Comparison of ENCODE assay signal across 8 mouse cellular contexts in genomic region chr16:30405925-30406670, GRCm38 (mm10). TPM values are rescaled to one million over a fixed set of nuclear protein-coding genes. Genes with fewer than 3 reads are reported as not detected.
DNase-seq lines count a peak whose midpoint lies in the region; ATAC-seq and TF ChIP-seq lines count a peak whose summit lies in the region.

TSS of gene Atp13a3 (minus strand) at chr16:30405975.

- H3K4me2 ChIP-seq in hindbrain, embryonic 11.5 days (replicated peaks; ENCODE audit: low read depth, low read length): no peak within 1 kb of the TSS
- H3K4me2 ChIP-seq in hindbrain, postnatal 0 days (ENCODE audit: low read depth, low read length): no peak within 1 kb of the TSS
- H3K4me2 ChIP-seq in embryonic facial prominence, embryonic 11.5 days (ENCODE audit: low read depth, low read length): no peak within 1 kb of the TSS
- H3K4me2 ChIP-seq in intestine, embryonic 14.5 days (ENCODE audit: low read length): no peak within 1 kb of the TSS
- H3K4me2 ChIP-seq in neural tube, embryonic 14.5 days (ENCODE audit: low read depth, low read length): no peak within 1 kb of the TSS

- no peak within 1 kb of the TSS for H3K9ac ChIP-seq in hindbrain, embryonic 11.5 days (ENCODE audit: low read depth, low read length)
- no peak within 1 kb of the TSS for H3K9ac ChIP-seq in hindbrain, postnatal 0 days (replicated peaks; ENCODE audit: low read length)
- no peak within 1 kb of the TSS for H3K9ac ChIP-seq in embryonic facial prominence, embryonic 11.5 days (replicated peaks; ENCODE audit: low read length)
- no peak within 1 kb of the TSS for H3K9ac ChIP-seq in intestine, embryonic 14.5 days (ENCODE audit: low read length)
- no peak within 1 kb of the TSS for H3K9ac ChIP-seq in neural tube, embryonic 14.5 days (replicated peaks; ENCODE audit: low read depth, low read length)

- H3K79me3 ChIP-seq in C2C12 (ENCODE audit: low read depth): no peaks in the 10 kb centered on the region

- H3ac ChIP-seq in C2C12 (ENCODE audit: control insufficient read depth, insufficient read length, low read depth): no peak within 1 kb of the TSS

- no peaks in the 10 kb centered on the region for H3K36me3 ChIP-seq in hindbrain, embryonic 11.5 days (ENCODE audit: control insufficient read depth, insufficient read depth, low read length)
- no peaks in the 10 kb centered on the region for H3K36me3 ChIP-seq in hindbrain, postnatal 0 days (ENCODE audit: insufficient read depth, low read length)
- no peaks in the 10 kb centered on the region for H3K36me3 ChIP-seq in C2C12 (ENCODE audit: control insufficient read depth, insufficient read depth)
- H3K36me3 ChIP-seq in embryonic facial prominence, embryonic 11.5 days (replicated peaks; ENCODE audit: control insufficient read depth, insufficient read depth, low read depth, low read length): no peaks in the 10 kb centered on the region
- H3K36me3 ChIP-seq in intestine, embryonic 14.5 days (ENCODE audit: control insufficient read depth, insufficient read depth, low read length): no peaks in the 10 kb centered on the region
- no peaks in the 10 kb centered on the region for H3K36me3 ChIP-seq in neural tube, embryonic 14.5 days (ENCODE audit: control insufficient read depth, insufficient read depth, low read length)

- DNase-seq in hindbrain, embryonic 11.5 days (ENCODE audit: low spot score): no peak
- no peak for DNase-seq in hindbrain, postnatal 0 days (ENCODE audit: low spot score)
- no peak for DNase-seq in embryonic facial prominence, embryonic 11.5 days (ENCODE audit: low spot score)
- DNase-seq in intestine, embryonic 14.5 days (ENCODE audit: low spot score): no peak
- DNase-seq in adipocyte (ENCODE audit: low spot score): no peak
- DNase-seq in ovary, postnatal 14 days (ENCODE audit: low spot score): no peak

- no peaks in the 10 kb centered on the region for H3K4me1 ChIP-seq in hindbrain, embryonic 11.5 days (replicated peaks; ENCODE audit: control insufficient read depth, insufficient read depth, low read length)
- H3K4me1 ChIP-seq in hindbrain, postnatal 0 days (ENCODE audit: insufficient read depth, low read length): no peaks in the 10 kb centered on the region
- H3K4me1 ChIP-seq in embryonic facial prominence, embryonic 11.5 days (ENCODE audit: control insufficient read depth, insufficient read depth, low read length): no peaks in the 10 kb centered on the region
- H3K4me1 ChIP-seq in intestine, embryonic 14.5 days (replicated peaks; ENCODE audit: control insufficient read depth, insufficient read depth, low read length): no peaks in the 10 kb centered on the region
- H3K4me1 ChIP-seq in neural tube, embryonic 14.5 days (ENCODE audit: control insufficient read depth, insufficient read depth, low read length): no peaks in the 10 kb centered on the region

- ATAC-seq in hindbrain, embryonic 11.5 days (ENCODE audit: low FRiP score): no peak
- ATAC-seq in hindbrain, postnatal 0 days: no peak
- no peak for ATAC-seq in embryonic facial prominence, embryonic 11.5 days (replicated peaks; ENCODE audit: insufficient number of reproducible peaks, low FRiP score, low TSS enrichment, low read depth)
- ATAC-seq in intestine, embryonic 14.5 days (replicated peaks; ENCODE audit: low FRiP score, low TSS enrichment, low read depth): no peak
- ATAC-seq in neural tube, embryonic 14.5 days (ENCODE audit: low read depth): no peak

- 75% methylated on average over 11 of the region's 11 CpGs for WGBS in hindbrain, embryonic 11.5 days
- WGBS in hindbrain, postnatal 0 days: 82% methylated on average over 11 of the region's 11 CpGs
- 79% methylated on average over 11 of the region's 11 CpGs for WGBS in embryonic facial prominence, embryonic 11.5 days
- WGBS in intestine, embryonic 14.5 days: 72% methylated on average over 11 of the region's 11 CpGs
- 80% methylated on average over 11 of the region's 11 CpGs for WGBS in neural tube, embryonic 14.5 days

- no peaks in the 10 kb centered on the region for H3K27me3 ChIP-seq in hindbrain, embryonic 11.5 days (ENCODE audit: control insufficient read depth, insufficient read depth, low read length)
- no peaks in the 10 kb centered on the region for H3K27me3 ChIP-seq in hindbrain, postnatal 0 days (ENCODE audit: insufficient read depth, low read length)
- H3K27me3 ChIP-seq in C2C12 (ENCODE audit: control insufficient read depth, insufficient read depth, insufficient read length): no peaks in the 10 kb centered on the region
- H3K27me3 ChIP-seq in embryonic facial prominence, embryonic 11.5 days (ENCODE audit: control insufficient read depth, insufficient read depth, low read length): no peaks in the 10 kb centered on the region
- no peaks in the 10 kb centered on the region for H3K27me3 ChIP-seq in intestine, embryonic 14.5 days (replicated peaks; ENCODE audit: control insufficient read depth, insufficient read depth, low read length)
- no peaks in the 10 kb centered on the region for H3K27me3 ChIP-seq in neural tube, embryonic 14.5 days (ENCODE audit: control insufficient read depth, insufficient read depth, low read length)

- H3K4me3 ChIP-seq in hindbrain, embryonic 11.5 days (ENCODE audit: low read depth, low read length): no peak within 1 kb of the TSS
- H3K4me3 ChIP-seq in hindbrain, postnatal 0 days (ENCODE audit: low read length): no peak within 1 kb of the TSS
- H3K4me3 ChIP-seq in C2C12 (ENCODE audit: insufficient read depth, poor library complexity, severe bottlenecking): no peak within 1 kb of the TSS
- H3K4me3 ChIP-seq in embryonic facial prominence, embryonic 11.5 days (ENCODE audit: low read depth, low read length): no peak within 1 kb of the TSS
- no peak within 1 kb of the TSS for H3K4me3 ChIP-seq in intestine, embryonic 14.5 days (ENCODE audit: low read depth, low read length)
- no peak within 1 kb of the TSS for H3K4me3 ChIP-seq in neural tube, embryonic 14.5 days (ENCODE audit: low read depth, low read length)

- no peaks in the 10 kb centered on the region for H3K9me3 ChIP-seq in hindbrain, embryonic 11.5 days (ENCODE audit: control insufficient read depth, low read length)
- no peaks in the 10 kb centered on the region for H3K9me3 ChIP-seq in hindbrain, postnatal 0 days (ENCODE audit: low read length)
- H3K9me3 ChIP-seq in embryonic facial prominence, embryonic 11.5 days (replicated peaks; ENCODE audit: control insufficient read depth, low read length): no peaks in the 10 kb centered on the region
- H3K9me3 ChIP-seq in intestine, embryonic 14.5 days (ENCODE audit: control insufficient read depth, low read length): no peaks in the 10 kb centered on the region
- no peaks in the 10 kb centered on the region for H3K9me3 ChIP-seq in neural tube, embryonic 14.5 days (ENCODE audit: control insufficient read depth, low read length)

- H3K79me2 ChIP-seq in C2C12 (ENCODE audit: control insufficient read depth, insufficient read depth): no peaks in the 10 kb centered on the region

- TF ChIP-seq CTCF in hindbrain, postnatal 0 days (IDR thresholded peaks at IDR 0.05; ENCODE audit: low read depth): no peak
- TF ChIP-seq CTCF in C2C12 (IDR thresholded peaks at IDR 0.05; ENCODE audit: control insufficient read depth, insufficient read depth, insufficient read length): no peak

- no peak within 1 kb of the TSS for H3K27ac ChIP-seq in hindbrain, embryonic 11.5 days (ENCODE audit: low read depth, low read length)
- no peak within 1 kb of the TSS for H3K27ac ChIP-seq in hindbrain, postnatal 0 days
- no peak within 1 kb of the TSS for H3K27ac ChIP-seq in embryonic facial prominence, embryonic 11.5 days (replicated peaks; ENCODE audit: low read depth, low read length)
- no peak within 1 kb of the TSS for H3K27ac ChIP-seq in intestine, embryonic 14.5 days (ENCODE audit: low read depth)
- H3K27ac ChIP-seq in neural tube, embryonic 14.5 days (ENCODE audit: low read depth, low read length): no peak within 1 kb of the TSS

TF ChIP-seq in C2C12, 6 proteins besides CTCF, POLR2A, EP300 and RAD21:
- TF ChIP-seq CEBPB (IDR thresholded peaks at IDR 0.05; ENCODE audit: low read depth): no peak
- TF ChIP-seq MYOD1 (IDR thresholded peaks at IDR 0.05; ENCODE audit: control insufficient read depth, insufficient read length, low read depth): no peak
TF ChIP-seq in C2C12: peak in this region for 0.

RNA-seq across cellular contexts. Expression of gene Atp13a3, which starts in this region (rescaled TPM):
- 10.3 and 12.6 TPM in 2 replicates for polyA plus RNA-seq in hindbrain, embryonic 11.5 days (2014; fragmentation: Nextera tagmentation; extraction: Ambion mirVana)
- total RNA-seq in hindbrain, postnatal 0 days (2014; rRNA removed): 19.7 and 30.8 TPM in 2 replicates
- 7.0 and 7.1 TPM in 2 replicates for polyA plus RNA-seq in hindbrain, postnatal 0 days (2015; fragmentation: Nextera tagmentation; extraction: Ambion mirVana)
- polyA plus RNA-seq in C2C12 (2012; fragmentation: generic; extraction: Trizol): 30.5 TPM
- polyA plus RNA-seq in embryonic facial prominence, embryonic 11.5 days (2014; fragmentation: Nextera tagmentation; extraction: Ambion mirVana): 10.9 and 13.3 TPM in 2 replicates
- 23.5 and 28.3 TPM in 2 replicates for polyA plus RNA-seq in intestine, embryonic 14.5 days (2014; fragmentation: Nextera tagmentation; extraction: Ambion mirVana)
- polyA plus RNA-seq in neural tube, embryonic 14.5 days (2014; fragmentation: Nextera tagmentation; extraction: Ambion mirVana): 13.0 and 15.1 TPM in 2 replicates
